Mouse (Mus musculus) bone marrow, adult 2 months (tissue): ENCODE measurements around the gene Bin2.

Source experiments
- CTCF ChIP-seq: fragments of 200-500 bp; IDR thresholded peaks from 2 replicates; pipeline ENCODE4 v1.5.1; 2011; ENCODE audit warnings: low read length, control low read depth; ENCODE audit not compliant: control insufficient read depth, insufficient read depth
- POLR2A ChIP-seq: fragments of 200-500 bp; IDR thresholded peaks from 2 replicates; pipeline ENCODE4 v1.6.1; 2011; ENCODE audit warnings: low read depth, mild to moderate bottlenecking, control low read depth, low read length, borderline replicate concordance; ENCODE audit not compliant: control insufficient read depth

- TF ChIP-seq POLR2A (no peak), CTCF (no peak)
These were observed 1.5 kb upstream of the Bin2 start for GRCm38 (mm10) chr15:100670833-100671232.
